Mouse (Mus musculus): ENCODE results near the gene Pip5k1c. TPM values are rescaled to one million over a fixed set of nuclear protein-coding genes. Genes with fewer than 3 reads are reported as not detected.

Pip5k1c gene
- polyA plus RNA-seq, 1 experiment = 288 TPM

DNA sequence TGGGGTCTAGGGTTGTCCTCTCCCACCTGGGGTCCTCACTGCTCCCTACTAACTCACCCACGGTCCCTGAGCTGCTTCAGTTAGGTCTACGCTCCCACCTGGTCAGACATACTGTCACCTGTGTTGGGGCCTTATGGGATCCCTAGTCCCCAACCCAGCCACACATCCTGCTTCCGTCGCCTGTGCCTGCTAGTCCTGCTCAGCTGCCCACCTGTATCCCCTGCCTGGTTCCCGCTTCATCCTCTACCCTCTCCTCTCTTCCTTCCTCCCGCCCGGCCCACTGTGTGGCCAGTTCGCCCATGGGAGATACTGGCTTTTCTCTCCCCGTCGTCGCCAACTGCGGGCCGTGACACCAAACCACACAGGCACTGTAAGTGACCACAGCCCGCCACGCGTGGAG lies 22.8 kb downstream of the Pip5k1c start:
- TF ChIP-seq POLR2A (IDR thresholded peaks at IDR 0.05; ENCODE audit: borderline replicate concordance, insufficient read depth, low read length) (no peak), CTCF (IDR thresholded peaks at IDR 0.05; ENCODE audit: borderline replicate concordance, insufficient read depth, low read depth, low read length) (no peak)
- DNase-seq = no peak
- WGBS = 94% methylated on average over 16 of the region's 16 CpGs

DNA sequence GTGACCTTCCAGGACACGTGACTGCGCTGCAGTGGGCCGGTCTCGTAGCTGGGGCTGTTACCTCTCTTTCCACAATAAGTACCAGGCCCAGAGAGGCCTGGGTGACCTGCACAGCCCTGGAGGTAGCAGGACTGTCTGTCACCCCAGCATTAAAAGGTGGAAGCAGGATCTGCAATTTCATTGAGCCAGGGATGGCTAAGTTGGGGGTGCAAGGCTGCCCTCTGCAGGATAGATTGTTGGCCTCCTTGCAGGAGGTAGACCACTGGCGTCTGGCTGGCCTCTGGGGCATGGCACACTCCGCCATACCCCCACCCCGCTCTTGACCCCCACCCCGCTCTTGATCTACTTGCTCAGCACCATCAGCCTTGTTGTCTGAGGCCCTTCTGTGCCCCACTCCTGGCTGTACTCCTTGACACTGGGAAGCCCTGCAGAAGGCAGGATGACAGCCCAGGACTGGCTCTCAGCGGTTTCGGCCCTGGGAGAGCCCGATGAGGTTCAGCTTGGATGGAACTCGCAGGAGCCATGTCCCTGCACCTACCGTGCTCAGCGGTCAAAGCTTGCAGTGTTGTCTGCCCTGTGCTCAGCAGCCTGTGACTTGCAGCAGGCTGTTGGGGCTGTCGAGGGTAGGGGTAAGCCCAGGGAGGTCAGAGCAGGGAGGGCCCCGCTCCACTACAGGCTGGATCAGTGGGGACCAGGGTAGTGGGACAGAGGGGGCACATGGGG lies 23.7 kb downstream of the Pip5k1c start:
- no peak overlapping the region for H3K27ac ChIP-seq (ENCODE audit: insufficient read depth, low read length)
- H3K4me3 ChIP-seq (replicated peaks; ENCODE audit: insufficient read depth, low read depth, low read length) = no peak overlapping the region
- DNase-seq = peak; percentile 44 to 58
- WGBS = 40% methylated on average over 16 of the region's 16 CpGs
- TF ChIP-seq POLR2A (IDR thresholded peaks at IDR 0.05; ENCODE audit: borderline replicate concordance, insufficient read depth, low read length) (no peak), CTCF (IDR thresholded peaks at IDR 0.05; ENCODE audit: borderline replicate concordance, insufficient read depth, low read depth, low read length) (peak; percentile 54; the same call in 1 of the 2 replicates)
- H3K27me3 ChIP-seq (ENCODE audit: control insufficient read depth, insufficient read depth, low read length) = no peaks in the 10 kb centered on the region
- H3K4me1 ChIP-seq (ENCODE audit: control insufficient read depth, insufficient read depth, low read length) = peaks cover 17% of the 10 kb centered on the region; the same call in 1 of the 2 replicates

More for the DNA sequence above, 22.8 kb downstream of the Pip5k1c start:
- Histone ChIP-seq H3K4me3 (replicated peaks; ENCODE audit: insufficient read depth, low read depth, low read length) (no peak overlapping the region), H3K4me1 (ENCODE audit: control insufficient read depth, insufficient read depth, low read length) (peaks cover 17% of the 10 kb centered on the region; the same call in 1 of the 2 replicates), H3K27ac (ENCODE audit: insufficient read depth, low read length) (no peak overlapping the region), H3K27me3 (ENCODE audit: control insufficient read depth, insufficient read depth, low read length) (no peaks in the 10 kb centered on the region)

GRCm38 (mm10) chr10:81317273-81317672 lies 24.5 kb downstream of the Pip5k1c start:
- H3K27me3 ChIP-seq (ENCODE audit: control insufficient read depth, insufficient read depth, low read length) = no peaks in the 10 kb centered on the region
- 32% methylated on average over 20 of the region's 20 CpGs for WGBS
- peak in 1 of 2 experiments; percentile 38 for DNase-seq
- TF ChIP-seq POLR2A (IDR thresholded peaks at IDR 0.05; ENCODE audit: borderline replicate concordance, insufficient read depth, low read length) (no peak), CTCF (IDR thresholded peaks at IDR 0.05; ENCODE audit: borderline replicate concordance, insufficient read depth, low read depth, low read length) (no peak)
- no peak overlapping the region for H3K27ac ChIP-seq (ENCODE audit: insufficient read depth, low read length)
- H3K4me1 ChIP-seq (ENCODE audit: control insufficient read depth, insufficient read depth, low read length) = peaks cover 17% of the 10 kb centered on the region; the same call in 1 of the 2 replicates
- H3K4me3 ChIP-seq (replicated peaks; ENCODE audit: insufficient read depth, low read depth, low read length) = no peak overlapping the region

- H3K27me3 ChIP-seq (ENCODE audit: control insufficient read depth, insufficient read depth, low read length) = no peaks in the 10 kb centered on the region
- no peak overlapping the region for H3K27ac ChIP-seq (ENCODE audit: insufficient read depth, low read length)
- peaks cover 17% of the 10 kb centered on the region; the same call in 1 of the 2 replicates for H3K4me1 ChIP-seq (ENCODE audit: control insufficient read depth, insufficient read depth, low read length)
- no peak overlapping the region for H3K4me3 ChIP-seq (replicated peaks; ENCODE audit: insufficient read depth, low read depth, low read length)
- peak in 1 of 2 experiments; percentile 50 for DNase-seq
- TF ChIP-seq POLR2A (IDR thresholded peaks at IDR 0.05; ENCODE audit: borderline replicate concordance, insufficient read depth, low read length) (no peak), CTCF (IDR thresholded peaks at IDR 0.05; ENCODE audit: borderline replicate concordance, insufficient read depth, low read depth, low read length) (no peak)
- 57% methylated on average over 13 of the region's 13 CpGs for WGBS
These were observed 26.0 kb downstream of the Pip5k1c start for GRCm38 (mm10) chr10:81318589-81319329.

- H3K27ac ChIP-seq (ENCODE audit: insufficient read depth, low read length) = no peak overlapping the region
- peaks cover 17% of the 10 kb centered on the region; the same call in 1 of the 2 replicates for H3K4me1 ChIP-seq (ENCODE audit: control insufficient read depth, insufficient read depth, low read length)
- no peaks in the 10 kb centered on the region for H3K27me3 ChIP-seq (ENCODE audit: control insufficient read depth, insufficient read depth, low read length)
- DNase-seq = peak in 1 of 2 experiments; percentile 44
- H3K4me3 ChIP-seq (replicated peaks; ENCODE audit: insufficient read depth, low read depth, low read length) = no peak overlapping the region
- 9% methylated on average over 8 of the region's 8 CpGs for WGBS
- TF ChIP-seq POLR2A (IDR thresholded peaks at IDR 0.05; ENCODE audit: borderline replicate concordance, insufficient read depth, low read length) (no peak), CTCF (IDR thresholded peaks at IDR 0.05; ENCODE audit: borderline replicate concordance, insufficient read depth, low read depth, low read length) (peak; percentile 32; the same call in 1 of the 2 replicates)
These were observed 26.6 kb downstream of the Pip5k1c start for GRCm38 (mm10) chr10:81319330-81319699.

- DNase-seq = peak in 1 of 2 experiments; percentile 43
- H3K27ac ChIP-seq (ENCODE audit: insufficient read depth, low read length) = peak overlapping the region; percentile 30; the same call in 1 of the 2 replicates
- H3K4me3 ChIP-seq (replicated peaks; ENCODE audit: insufficient read depth, low read depth, low read length) = peak overlapping the region; percentile 65
- WGBS = under 1% methylated on average over 38 of the region's 38 CpGs
- H3K4me1 ChIP-seq (ENCODE audit: control insufficient read depth, insufficient read depth, low read length) = peaks cover 17% of the 10 kb centered on the region; the same call in 1 of the 2 replicates
- TF ChIP-seq CTCF (IDR thresholded peaks at IDR 0.05; ENCODE audit: borderline replicate concordance, insufficient read depth, low read depth, low read length) (no peak), POLR2A (IDR thresholded peaks at IDR 0.05; ENCODE audit: borderline replicate concordance, insufficient read depth, low read length) (no peak; the same call in 1 of the 2 replicates)
- no peaks in the 10 kb centered on the region for H3K27me3 ChIP-seq (ENCODE audit: control insufficient read depth, insufficient read depth, low read length)
These were observed 27.2 kb downstream of the Pip5k1c start for GRCm38 (mm10) chr10:81319741-81320549.

All from cerebellum, adult 2 months (tissue).